Mouse (Mus musculus) kidney, postnatal 0 days (tissue): ENCODE results near the gene Lyar. TPM values are rescaled to one million over a fixed set of nuclear protein-coding genes. Genes with fewer than 3 reads are reported as not detected.

ENCODE experiments used
- ATAC-seq: fragments of 200-750 bp; cut with Nextera tagmentation; replicated peaks from 2 replicates; pipeline ENCODE4 v1.8.0; 2017; ENCODE audit warnings: low read depth, moderate number of reproducible peaks, moderate TSS enrichment, moderate library complexity; ENCODE audit not compliant: low FRiP score
- DNase-seq: peaks from one replicate; pipeline ENCODE4 v3.0.0-alpha.2; 2016; ENCODE audit warnings: low spot score
- H3K27ac ChIP-seq: fragments of 300-500 bp; sonication (generic); 2 replicates; pipeline ENCODE4 v1.5.1; 2014; ENCODE audit warnings: mild to moderate bottlenecking
- H3K27me3 ChIP-seq: fragments of 300-500 bp; sonication (generic); 2 replicates; pipeline ENCODE4 v1.6.1; 2014; ENCODE audit warnings: low read length, mixed read lengths; ENCODE audit not compliant: insufficient read depth
- H3K36me3 ChIP-seq: fragments of 300-500 bp; sonication (generic); 2 replicates; pipeline ENCODE4 v1.6.1; 2014; ENCODE audit warnings: low read length, mixed read lengths; ENCODE audit not compliant: insufficient read depth
- H3K4me1 ChIP-seq: fragments of 300-500 bp; sonication (generic); replicated peaks from 2 replicates; pipeline ENCODE4 v1.6.1; 2014; ENCODE audit warnings: antibody characterized with exemption, low read length, mixed read lengths; ENCODE audit not compliant: insufficient read depth
- H3K4me2 ChIP-seq: fragments of 300-500 bp; sonication (generic); 2 replicates; pipeline ENCODE4 v1.6.1; 2014; ENCODE audit warnings: mild to moderate bottlenecking, low read length, moderate library complexity, mixed read lengths
- H3K4me3 ChIP-seq: fragments of 300-500 bp; sonication (generic); replicated peaks from 2 replicates; pipeline ENCODE4 v1.5.1; 2014; ENCODE audit warnings: low read depth, low read length
- H3K9ac ChIP-seq: fragments of 300-500 bp; sonication (generic); 2 replicates; pipeline ENCODE4 v1.6.1; 2014; ENCODE audit warnings: low read depth, low read length
- H3K9me3 ChIP-seq: fragments of 300-500 bp; sonication (generic); replicated peaks from 2 replicates; pipeline ENCODE4 v1.6.1; 2016; ENCODE audit warnings: low read length, inconsistent platforms, mixed read lengths
- CTCF ChIP-seq: IDR thresholded peaks from 2 replicates; pipeline ENCODE4 v1.5.1; 2016; ENCODE audit warnings: antibody characterized with exemption, low read depth, mild to moderate bottlenecking, moderate library complexity
- WGBS: fragments of 180-500 bp; shearing (Covaris S2); extraction: QIAGEN DNeasy Blood & Tissue Kit; methylation state at CpG from one replicate; pipeline ENCODE4 v1.1.7; 2014; 5-methylcytosine and 5-hydroxymethylcytosine counted together
- polyA plus RNA-seq: library from polyadenylated mRNA; unstranded; fragments of >200 nt; fragmentation: Nextera tagmentation; extraction: Ambion mirVana; gene quantifications from 2 replicates; pipeline ENCODE4 v1.2.1, GENCODE M21; 2015

The Lyar gene
- polyA plus RNA-seq, 1 experiment from 2014 or later, result 86.9 TPM

DNA sequence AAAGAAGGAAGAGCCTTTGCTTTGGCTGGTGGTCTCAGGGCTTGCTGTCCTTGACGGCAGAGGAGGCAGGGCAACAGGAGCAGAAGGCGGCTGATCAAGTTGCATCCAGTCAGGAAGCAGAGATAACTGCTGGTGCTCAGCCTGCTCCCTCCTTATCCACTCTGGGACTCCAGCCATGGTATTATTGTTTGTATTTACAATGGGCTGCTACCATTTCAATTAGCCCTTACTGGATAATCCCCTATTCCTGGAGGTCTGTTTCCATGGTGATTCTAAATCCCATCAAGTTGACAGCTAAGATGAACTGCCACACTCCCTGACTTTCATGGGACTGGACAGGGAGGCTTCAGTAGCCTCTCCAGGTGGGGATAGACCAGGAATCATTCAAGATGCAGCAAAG is 25.3 kb upstream of the Lyar start:
- TF ChIP-seq CTCF, result no peak
- DNase-seq, result no peak

DNA sequence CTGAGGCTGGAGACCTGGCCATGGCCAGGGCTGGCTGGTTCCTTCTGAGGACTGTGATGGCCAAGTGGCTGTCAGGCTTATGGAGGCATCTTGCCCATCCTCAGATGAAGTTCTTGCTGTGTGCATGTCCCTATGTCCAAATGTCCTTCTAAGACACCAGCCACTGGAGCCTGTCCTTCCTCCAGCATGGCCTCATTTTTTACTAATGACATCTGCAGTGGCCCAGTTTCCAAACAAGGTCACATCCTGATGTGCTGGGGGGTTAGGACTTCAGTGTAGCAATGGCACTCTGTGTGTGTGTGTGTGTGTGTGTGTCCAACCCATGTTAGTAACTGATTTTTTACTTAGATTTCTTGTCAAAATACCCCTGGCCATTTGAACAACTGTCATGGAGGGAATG is 24.3 kb upstream of the Lyar start:
- no peaks in the 10 kb centered on the region for H3K9me3 ChIP-seq
- H3K27me3 ChIP-seq, result no peaks in the 10 kb centered on the region
- H3K9ac ChIP-seq, result no peak overlapping the region
- DNase-seq (no peak), ATAC-seq (no peak)
- TF ChIP-seq CTCF, result no peak
- no peaks in the 10 kb centered on the region for H3K4me1 ChIP-seq
- no peak overlapping the region for H3K27ac ChIP-seq
- no peak overlapping the region for H3K4me3 ChIP-seq
- peaks cover 8% of the 10 kb centered on the region; the same call in 1 of the 2 replicates for H3K36me3 ChIP-seq
- no peak overlapping the region for H3K4me2 ChIP-seq

More for the DNA sequence above, 25.3 kb upstream of the Lyar start:
- ATAC-seq, result no peak
- Histone ChIP-seq H3K27me3 (no peaks in the 10 kb centered on the region), H3K4me2 (no peak overlapping the region), H3K27ac (no peak overlapping the region), H3K4me1 (no peaks in the 10 kb centered on the region), H3K9me3 (no peaks in the 10 kb centered on the region), H3K36me3 (0 out of 2 replicates have a peak, but pooled peaks cover 4% of the 10 kb centered on the region), H3K9ac (no peak overlapping the region), H3K4me3 (no peak overlapping the region)
- 33% methylated on average over 2 of the region's 2 CpGs for whole genome bisulfite sequencing

DNA sequence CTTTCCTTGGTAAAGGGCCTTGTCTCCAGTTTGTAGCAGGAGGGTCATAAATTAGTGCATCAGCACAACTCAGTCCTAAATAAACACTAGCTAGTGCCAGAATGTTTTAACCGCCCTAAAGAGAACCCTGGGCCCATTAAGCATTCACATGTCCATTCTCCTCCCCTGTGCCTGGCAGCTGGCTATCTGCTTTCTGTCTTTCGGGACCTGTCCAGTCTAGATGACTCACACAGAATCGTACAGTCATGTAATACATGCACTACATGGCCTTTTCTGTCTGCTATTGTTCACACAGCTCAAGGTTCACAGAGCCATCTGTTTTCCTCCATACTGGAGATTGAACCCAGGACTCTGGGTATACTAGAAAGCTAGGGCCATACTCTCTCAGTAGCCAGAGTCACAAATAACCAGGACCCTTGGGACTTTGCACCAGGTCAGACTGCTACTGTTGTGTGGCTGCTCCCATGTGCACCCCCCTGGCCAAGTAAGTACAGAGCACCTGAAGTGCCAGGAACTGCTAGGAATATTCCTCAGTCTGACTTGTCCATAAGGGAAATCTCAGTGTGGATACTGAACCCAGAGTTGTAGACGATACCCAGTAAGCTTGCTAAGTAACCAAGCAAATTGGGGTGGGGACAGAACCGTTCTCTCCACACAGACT is 23.3 kb upstream of the Lyar start:
- H3K36me3 ChIP-seq, result peaks cover 17% of the 10 kb centered on the region; the same call in 1 of the 2 replicates
- H3K4me3 ChIP-seq, result no peak overlapping the region
- no peaks in the 10 kb centered on the region for H3K9me3 ChIP-seq
- WGBS, result 62% methylated on average over 5 of the region's 5 CpGs
- no peaks in the 10 kb centered on the region for H3K27me3 ChIP-seq
- no peak overlapping the region for H3K4me2 ChIP-seq
- H3K9ac ChIP-seq, result no peak overlapping the region
- no peak overlapping the region for H3K27ac ChIP-seq
- TF ChIP-seq CTCF, result no peak
- H3K4me1 ChIP-seq, result no peaks in the 10 kb centered on the region
- DNase-seq (no peak), ATAC-seq (no peak)

DNA sequence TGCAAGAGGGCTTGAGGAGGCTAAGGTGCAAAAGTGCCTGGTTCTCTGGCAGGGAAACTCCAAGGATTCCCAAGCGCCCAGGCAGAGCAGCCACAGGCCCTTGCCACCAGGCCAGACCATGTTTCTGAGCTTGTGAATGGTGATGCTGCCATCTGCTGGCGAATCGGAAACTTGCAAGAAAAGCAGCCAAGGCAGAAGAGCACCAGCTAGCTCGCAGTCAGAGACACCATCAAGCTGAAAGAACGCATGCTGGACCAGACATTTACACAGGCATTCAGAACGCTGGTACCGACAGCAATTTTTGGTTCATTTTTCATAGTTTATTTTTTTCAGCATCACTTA is 22.8 kb upstream of the Lyar start:
- Histone ChIP-seq H3K4me2 (no peak overlapping the region), H3K9me3 (no peaks in the 10 kb centered on the region), H3K27me3 (no peaks in the 10 kb centered on the region), H3K27ac (no peak overlapping the region), H3K36me3 (peaks cover 22% of the 10 kb centered on the region; the same call in 1 of the 2 replicates), H3K4me1 (no peaks in the 10 kb centered on the region), H3K9ac (no peak overlapping the region), H3K4me3 (no peak overlapping the region)
- peak; percentile 83 for DNase-seq
- peak; percentile 95 for TF ChIP-seq CTCF
- peak; percentile 41; the same call in 1 of the 2 replicates for ATAC-seq
- WGBS, result 19% methylated on average over 7 of the region's 7 CpGs

DNA sequence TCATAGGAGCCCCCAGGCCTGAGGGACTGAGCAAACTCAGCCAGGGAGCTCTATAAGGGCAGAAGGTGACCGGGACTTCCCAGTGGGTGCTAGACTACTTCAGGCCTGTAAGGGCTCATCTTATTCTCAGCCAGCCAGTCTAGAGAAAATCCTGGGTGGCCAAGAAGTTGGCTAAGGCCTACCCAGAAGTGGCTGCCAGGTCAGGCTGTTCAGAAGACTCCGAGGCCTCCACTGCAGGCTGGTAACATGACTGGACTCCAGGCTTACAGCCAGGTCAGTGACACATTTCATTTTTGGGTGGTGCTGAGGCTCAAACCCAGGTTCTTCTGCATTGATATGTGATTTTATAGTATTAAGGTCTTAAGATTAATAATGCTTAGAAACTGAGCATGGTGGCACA is 20.6 kb upstream of the Lyar start:
- no peaks in the 10 kb centered on the region for H3K9me3 ChIP-seq
- no peak overlapping the region for H3K4me2 ChIP-seq
- H3K4me3 ChIP-seq, result no peak overlapping the region
- peaks cover 35% of the 10 kb centered on the region for H3K36me3 ChIP-seq
- WGBS, result 95% methylated on average over 2 of the region's 2 CpGs
- no peak for TF ChIP-seq CTCF
- H3K9ac ChIP-seq, result no peak overlapping the region
- H3K27ac ChIP-seq, result no peak overlapping the region
- no peaks in the 10 kb centered on the region for H3K27me3 ChIP-seq
- no peak for ATAC-seq
- no peak for DNase-seq
- H3K4me1 ChIP-seq, result no peaks in the 10 kb centered on the region

DNA sequence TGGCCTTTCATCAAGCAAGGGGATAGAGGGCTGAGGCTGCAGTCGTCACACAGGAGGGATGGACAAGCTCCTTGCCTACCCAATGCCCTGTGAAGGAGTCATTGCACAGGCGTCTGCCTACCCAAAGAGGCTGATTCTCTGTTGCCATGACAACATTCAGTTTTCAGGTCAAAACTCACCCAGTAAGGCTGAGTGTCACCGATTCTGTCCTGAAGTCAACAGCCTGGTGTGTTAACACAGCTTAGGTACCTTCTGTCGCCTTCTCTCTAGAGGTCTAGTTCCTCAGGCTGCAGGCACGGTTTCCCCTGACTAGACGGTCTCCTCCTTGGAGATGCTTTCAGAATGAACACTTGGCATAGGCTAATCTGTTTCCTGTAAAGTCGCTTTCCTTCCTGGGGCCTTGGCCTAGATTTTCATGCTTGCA is 15.0 kb upstream of the Lyar start:
- whole genome bisulfite sequencing, result 85% methylated on average over 7 of the region's 7 CpGs
- Histone ChIP-seq H3K9ac (no peak overlapping the region), H3K9me3 (no peaks in the 10 kb centered on the region), H3K27me3 (no peaks in the 10 kb centered on the region), H3K4me1 (no peaks in the 10 kb centered on the region), H3K27ac (no peak overlapping the region), H3K36me3 (peaks cover 43% of the 10 kb centered on the region), H3K4me3 (no peak overlapping the region), H3K4me2 (no peak overlapping the region)
- no peak for TF ChIP-seq CTCF
- ATAC-seq (no peak), DNase-seq (no peak)

DNA sequence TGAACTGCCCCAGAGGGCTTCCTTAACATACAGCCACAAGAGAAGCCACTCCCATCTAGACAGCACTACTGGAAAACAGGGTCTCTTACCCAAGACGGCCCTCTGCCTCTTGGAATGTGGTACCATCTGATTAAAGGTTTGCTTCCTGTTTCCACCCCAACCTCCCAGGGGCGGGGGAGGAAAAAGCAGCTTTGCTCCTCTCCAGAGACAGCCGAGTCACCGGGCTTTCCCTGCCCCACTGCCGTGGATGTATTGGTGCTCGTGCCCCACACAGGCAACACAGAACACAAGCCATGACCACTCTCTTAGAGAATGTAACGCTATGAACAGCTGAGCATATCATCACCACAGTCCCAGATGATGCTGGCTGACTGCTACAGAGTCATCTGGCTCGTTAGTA is 11.3 kb upstream of the Lyar start:
- Histone ChIP-seq H3K4me2 (no peak overlapping the region), H3K36me3 (peaks cover 34% of the 10 kb centered on the region), H3K27ac (no peak overlapping the region), H3K4me1 (no peaks in the 10 kb centered on the region), H3K27me3 (no peaks in the 10 kb centered on the region), H3K4me3 (no peak overlapping the region), H3K9me3 (no peaks in the 10 kb centered on the region), H3K9ac (no peak overlapping the region)
- TF ChIP-seq CTCF, result no peak
- DNase-seq, result no peak
- WGBS, result 63% methylated on average over 8 of the region's 8 CpGs
- ATAC-seq, result no peak
